Mouse (Mus musculus): Measurements from ENCODE around the gene Gm14190.

- TF ChIP-seq CTCF (conservative IDR thresholded peaks at IDR 0.05; ENCODE audit: low read length) (no peak), POU5F1 (IDR thresholded peaks at IDR 0.05; ENCODE audit: borderline replicate concordance, low read length) (no peak), NANOG (IDR thresholded peaks at IDR 0.05; ENCODE audit: borderline replicate concordance, low read length) (no peak)
Measured at GRCm38 (mm10) chr11:99724061-99724460, 33.5 kb upstream of the Gm14190 start.

Measured in E14TG2a.4 (cell line).